Mouse (Mus musculus): ENCODE measurements at regions not wholly inside any gene's neighbourhood (a gene's known extent, or its start where the extent isn't known, plus 50 kb on each side); places are given as distances from the start of the nearest gene placed in this dataset.

GRCm38 (mm10) chr9:46824703-46825102 lies 173.8 kb upstream of the Gm4791 start:
- TF ChIP-seq CTCF (IDR thresholded peaks at IDR 0.05; ENCODE audit: borderline replicate concordance, insufficient read depth, low read length) = no peak
- no peak for TF ChIP-seq POLR2A (IDR thresholded peaks at IDR 0.05; ENCODE audit: low read depth, low read length)

Measured in embryonic fibroblast, embryonic 13.5 days (primary cell).